Mouse (Mus musculus): Measurements from ENCODE around the gene Taar1. TPM values are rescaled to one million over a fixed set of nuclear protein-coding genes. Genes with fewer than 3 reads are reported as not detected.

Taar1 gene
- polyA plus RNA-seq, 1 experiment from 2014 or later = not detected

DNA sequence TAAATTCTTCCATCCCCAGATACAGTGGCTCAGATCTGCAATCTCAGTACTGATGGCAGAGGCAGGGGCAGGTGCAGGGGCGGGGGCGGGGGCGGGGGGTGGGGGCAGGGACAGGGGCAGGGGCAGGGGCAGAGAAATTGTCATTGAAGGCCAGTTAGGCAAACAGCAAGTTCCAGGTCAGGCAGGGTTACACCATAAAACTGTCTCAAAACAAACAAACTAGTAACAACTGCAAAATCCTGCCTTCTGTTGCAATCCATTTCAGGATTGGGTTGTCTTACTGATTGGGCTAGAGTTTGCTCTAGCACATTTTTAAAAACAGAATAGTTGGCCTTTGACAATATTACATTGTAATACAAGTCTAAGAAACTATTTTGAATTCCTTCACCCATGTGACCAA lies 2.3 kb downstream of the Taar1 start:
- no peaks in the 10 kb centered on the region for H3K9me3 ChIP-seq (ENCODE audit: control insufficient read depth, low read length)
- H3K36me3 ChIP-seq (ENCODE audit: control insufficient read depth, insufficient read depth, low read length) = no peaks in the 10 kb centered on the region
- H3K9ac ChIP-seq (ENCODE audit: low read depth, low read length) = no peak overlapping the region
- H3K27ac ChIP-seq (ENCODE audit: low read length) = no peak overlapping the region
- no peaks in the 10 kb centered on the region for H3K4me1 ChIP-seq (ENCODE audit: control insufficient read depth, insufficient read depth, low read length)
- H3K4me3 ChIP-seq (ENCODE audit: low read length) = no peak overlapping the region
- no peak for ATAC-seq
- H3K4me2 ChIP-seq (ENCODE audit: low read depth, low read length) = no peak overlapping the region
- WGBS = 56% methylated on average over 3 of the region's 3 CpGs
- H3K27me3 ChIP-seq (replicated peaks; ENCODE audit: control insufficient read depth, insufficient read depth, low read length) = no peaks in the 10 kb centered on the region

DNA sequence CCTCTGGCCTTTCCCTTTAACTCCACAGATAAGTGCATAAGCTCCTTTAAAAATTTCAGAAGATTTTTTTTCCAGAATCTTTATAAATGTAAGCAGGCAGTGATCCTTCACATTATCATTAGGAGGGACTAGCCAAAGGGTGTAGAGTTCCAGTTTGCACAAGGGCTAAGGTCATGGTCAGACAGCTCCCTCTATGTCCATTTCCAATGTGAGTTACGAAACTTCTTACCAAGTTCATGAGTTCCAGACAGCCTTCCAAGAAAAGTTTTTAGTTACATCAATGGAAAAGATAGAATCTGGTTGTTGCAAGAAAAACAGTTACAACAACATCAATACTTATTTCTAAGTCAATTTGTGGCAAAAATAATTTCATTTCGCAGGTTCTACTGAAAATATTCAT lies 3.8 kb downstream of the Taar1 start:
- Histone ChIP-seq H3K27me3 (replicated peaks; ENCODE audit: control insufficient read depth, insufficient read depth, low read length) (no peaks in the 10 kb centered on the region), H3K36me3 (ENCODE audit: control insufficient read depth, insufficient read depth, low read length) (no peaks in the 10 kb centered on the region), H3K9me3 (ENCODE audit: control insufficient read depth, low read length) (no peaks in the 10 kb centered on the region), H3K4me3 (ENCODE audit: low read length) (no peak overlapping the region), H3K4me1 (ENCODE audit: control insufficient read depth, insufficient read depth, low read length) (no peaks in the 10 kb centered on the region), H3K9ac (ENCODE audit: low read depth, low read length) (no peak overlapping the region), H3K27ac (ENCODE audit: low read length) (no peak overlapping the region), H3K4me2 (ENCODE audit: low read depth, low read length) (no peak overlapping the region)
- no peak for ATAC-seq
- WGBS = 83% methylated on average over 2 of the region's 2 CpGs

DNA sequence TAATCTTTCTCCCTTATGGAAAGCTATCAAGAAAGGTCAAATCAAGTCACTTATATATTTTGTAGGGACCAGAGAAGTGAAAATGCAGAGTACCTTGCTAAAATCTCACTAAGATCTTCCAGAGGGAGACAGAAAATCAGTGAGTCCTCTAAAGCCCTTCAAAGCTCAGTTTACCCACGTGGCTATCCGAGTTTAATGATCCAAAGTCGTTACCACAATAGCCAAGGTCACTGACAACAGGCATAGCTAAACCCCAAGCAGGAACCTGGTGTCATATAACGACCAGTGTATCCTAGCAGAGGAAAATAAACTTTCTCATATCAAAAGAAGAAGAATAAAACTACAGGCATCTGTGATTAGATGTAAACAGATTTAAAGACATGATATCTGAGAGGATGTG lies 17.5 kb downstream of the Taar1 start:
- Histone ChIP-seq H3K4me2 (ENCODE audit: low read depth, low read length) (no peak overlapping the region), H3K9ac (ENCODE audit: low read depth, low read length) (no peak overlapping the region), H3K36me3 (ENCODE audit: control insufficient read depth, insufficient read depth, low read length) (no peaks in the 10 kb centered on the region), H3K4me3 (ENCODE audit: low read length) (no peak overlapping the region), H3K27me3 (replicated peaks; ENCODE audit: control insufficient read depth, insufficient read depth, low read length) (no peaks in the 10 kb centered on the region), H3K9me3 (ENCODE audit: control insufficient read depth, low read length) (no peaks in the 10 kb centered on the region), H3K27ac (ENCODE audit: low read length) (no peak overlapping the region), H3K4me1 (ENCODE audit: control insufficient read depth, insufficient read depth, low read length) (no peaks in the 10 kb centered on the region)
- WGBS = 28% methylated on average over 4 of the region's 4 CpGs
- no peak for ATAC-seq

DNA sequence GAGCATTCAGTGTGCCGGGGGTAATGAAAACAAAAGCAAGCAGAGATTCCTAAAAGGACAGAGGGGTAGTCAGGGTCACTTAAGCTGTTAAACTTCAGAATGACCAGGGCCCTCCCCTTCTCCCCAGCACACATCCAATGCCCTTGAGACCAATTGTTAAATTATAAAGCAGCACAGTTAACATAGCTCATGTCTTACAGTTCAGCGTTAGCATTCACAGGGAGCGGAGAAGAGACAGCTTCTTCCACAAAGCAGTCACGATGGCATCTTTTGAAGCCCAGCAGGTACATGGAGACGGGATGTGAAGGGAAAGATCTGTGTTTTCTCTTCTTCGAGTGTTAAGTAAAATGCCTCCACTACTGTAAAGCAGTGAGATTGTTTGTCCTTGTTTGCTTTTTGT lies 18.2 kb downstream of the Taar1 start, which contains the start of gene Taar2:
TSS of gene Taar2 (plus strand) at position 261 of the 400 bp plus-strand sequence.
- H3K9ac ChIP-seq (ENCODE audit: low read depth, low read length) = no peak within 1 kb of the TSS
- H3K4me3 ChIP-seq (ENCODE audit: low read length) = no peak within 1 kb of the TSS
- no peaks in the 10 kb centered on the region for H3K9me3 ChIP-seq (ENCODE audit: control insufficient read depth, low read length)
- no peak within 1 kb of the TSS for H3K27ac ChIP-seq (ENCODE audit: low read length)
- H3K27me3 ChIP-seq (replicated peaks; ENCODE audit: control insufficient read depth, insufficient read depth, low read length) = no peaks in the 10 kb centered on the region
- H3K4me2 ChIP-seq (ENCODE audit: low read depth, low read length) = no peak within 1 kb of the TSS
- WGBS = 50% methylated on average over 6 of the region's 6 CpGs
- no peak for ATAC-seq
- H3K4me1 ChIP-seq (ENCODE audit: control insufficient read depth, insufficient read depth, low read length) = no peaks in the 10 kb centered on the region
- H3K36me3 ChIP-seq (ENCODE audit: control insufficient read depth, insufficient read depth, low read length) = no peaks in the 10 kb centered on the region

DNA sequence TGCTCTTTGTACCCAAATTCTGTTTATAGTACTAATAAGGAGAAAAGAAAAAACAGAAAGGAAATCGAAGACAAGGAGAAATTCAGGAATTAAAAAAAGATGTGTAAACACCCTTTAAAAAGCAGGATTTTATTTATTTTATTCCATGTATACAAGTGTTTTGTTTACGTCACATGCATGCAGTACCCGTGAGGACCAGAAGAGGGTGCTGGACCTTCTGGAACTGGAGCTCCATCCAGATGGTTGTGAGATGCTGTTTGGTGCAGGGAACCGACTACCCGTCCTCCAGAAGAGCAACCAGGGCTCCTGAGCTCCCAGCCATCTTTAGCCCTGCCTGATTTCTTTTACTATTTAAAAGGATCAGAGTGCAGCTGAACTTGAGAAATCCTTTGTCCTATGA lies 22.3 kb downstream of the Taar1 start:
- no peaks in the 10 kb centered on the region for H3K9me3 ChIP-seq (ENCODE audit: control insufficient read depth, low read length)
- no peak overlapping the region for H3K27ac ChIP-seq (ENCODE audit: low read length)
- 79% methylated on average over 5 of the region's 5 CpGs for WGBS
- no peak for ATAC-seq
- no peak overlapping the region for H3K4me3 ChIP-seq (ENCODE audit: low read length)
- no peak overlapping the region for H3K9ac ChIP-seq (ENCODE audit: low read depth, low read length)
- H3K27me3 ChIP-seq (replicated peaks; ENCODE audit: control insufficient read depth, insufficient read depth, low read length) = no peaks in the 10 kb centered on the region
- no peak overlapping the region for H3K4me2 ChIP-seq (ENCODE audit: low read depth, low read length)
- H3K4me1 ChIP-seq (ENCODE audit: control insufficient read depth, insufficient read depth, low read length) = no peaks in the 10 kb centered on the region
- H3K36me3 ChIP-seq (ENCODE audit: control insufficient read depth, insufficient read depth, low read length) = no peaks in the 10 kb centered on the region

DNA sequence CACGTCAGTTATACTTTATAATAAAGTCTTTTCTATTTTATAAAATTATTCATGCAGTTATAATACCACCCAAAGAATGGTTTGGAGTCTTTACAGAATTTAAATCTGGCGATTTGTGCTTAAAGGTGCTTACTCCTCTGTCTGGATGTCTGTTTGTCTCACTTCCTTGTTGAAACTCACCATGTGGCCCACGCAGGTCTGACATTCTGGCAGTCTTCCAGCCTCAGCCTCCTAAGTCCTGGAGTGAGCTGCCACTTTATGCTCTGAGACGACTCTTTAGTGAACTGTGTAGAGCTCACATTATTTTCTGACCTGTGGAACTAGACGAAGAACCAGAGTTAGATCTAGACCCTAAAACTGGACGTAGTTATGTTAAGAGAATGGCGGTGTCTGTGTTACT lies 27.9 kb downstream of the Taar1 start:
- Histone ChIP-seq H3K4me1 (ENCODE audit: control insufficient read depth, insufficient read depth, low read length) (0 out of 2 replicates have a peak, but pooled peaks cover 2% of the 10 kb centered on the region), H3K9ac (ENCODE audit: low read depth, low read length) (no peak overlapping the region), H3K36me3 (ENCODE audit: control insufficient read depth, insufficient read depth, low read length) (no peaks in the 10 kb centered on the region), H3K27ac (ENCODE audit: low read length) (no peak overlapping the region), H3K4me2 (ENCODE audit: low read depth, low read length) (no peak overlapping the region), H3K27me3 (replicated peaks; ENCODE audit: control insufficient read depth, insufficient read depth, low read length) (no peaks in the 10 kb centered on the region), H3K9me3 (ENCODE audit: control insufficient read depth, low read length) (no peaks in the 10 kb centered on the region), H3K4me3 (ENCODE audit: low read length) (no peak overlapping the region)
- WGBS = 56% methylated on average over 7 of the region's 7 CpGs
- no peak for ATAC-seq

DNA sequence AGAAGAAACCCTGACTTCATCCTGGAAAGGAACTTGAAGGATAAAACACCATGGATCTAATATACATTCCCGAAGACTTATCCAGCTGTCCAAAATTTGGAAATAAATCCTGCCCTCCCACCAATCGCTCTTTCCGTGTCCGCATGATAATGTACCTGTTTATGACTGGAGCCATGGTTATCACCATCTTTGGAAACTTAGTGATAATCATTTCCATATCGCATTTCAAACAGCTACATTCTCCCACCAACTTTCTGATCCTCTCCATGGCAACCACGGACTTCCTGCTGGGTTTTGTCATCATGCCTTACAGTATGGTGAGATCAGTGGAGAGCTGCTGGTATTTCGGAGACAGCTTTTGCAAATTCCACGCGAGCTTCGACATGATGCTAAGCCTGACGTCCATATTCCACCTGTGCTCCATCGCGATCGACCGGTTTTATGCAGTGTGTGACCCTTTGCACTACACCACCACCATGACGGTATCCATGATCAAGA lies 29.4 kb downstream of the Taar1 start, which contains the start of gene Taar3:
TSS of gene Taar3 (plus strand) at position 51 of the 498 bp plus-strand sequence.
- no peak for ATAC-seq
- H3K36me3 ChIP-seq (ENCODE audit: control insufficient read depth, insufficient read depth, low read length) = no peaks in the 10 kb centered on the region
- H3K4me2 ChIP-seq (ENCODE audit: low read depth, low read length) = no peak within 1 kb of the TSS
- no peak within 1 kb of the TSS for H3K27ac ChIP-seq (ENCODE audit: low read length)
- H3K4me1 ChIP-seq (ENCODE audit: control insufficient read depth, insufficient read depth, low read length) = 0 out of 2 replicates have a peak, but pooled peaks cover 2% of the 10 kb centered on the region
- H3K9me3 ChIP-seq (ENCODE audit: control insufficient read depth, low read length) = no peaks in the 10 kb centered on the region
- WGBS = 89% methylated on average over 16 of the region's 16 CpGs
- no peak within 1 kb of the TSS for H3K9ac ChIP-seq (ENCODE audit: low read depth, low read length)
- H3K27me3 ChIP-seq (replicated peaks; ENCODE audit: control insufficient read depth, insufficient read depth, low read length) = no peaks in the 10 kb centered on the region
- H3K4me3 ChIP-seq (ENCODE audit: low read length) = no peak within 1 kb of the TSS

DNA sequence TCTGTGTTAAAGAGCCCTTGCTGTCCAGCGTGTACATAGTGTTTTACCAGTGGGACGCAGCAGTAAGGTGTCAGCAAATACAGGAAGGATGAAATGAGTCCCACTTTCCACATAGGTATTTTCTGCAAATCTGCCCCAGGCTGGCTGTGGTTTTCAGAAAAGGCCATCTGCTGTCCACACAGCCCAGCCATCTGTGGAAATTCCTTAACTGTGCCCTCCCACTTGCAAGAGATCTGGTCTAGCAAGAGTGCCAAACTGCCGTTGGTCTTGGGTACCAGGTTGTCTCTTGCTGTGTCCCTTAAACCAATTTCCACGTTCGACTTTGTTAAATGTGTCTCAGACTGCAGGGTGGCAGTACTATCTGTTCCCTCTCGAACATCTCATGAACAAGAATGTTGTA lies 31.6 kb downstream of the Taar1 start:
- ATAC-seq = no peak
- Histone ChIP-seq H3K27me3 (replicated peaks; ENCODE audit: control insufficient read depth, insufficient read depth, low read length) (no peaks in the 10 kb centered on the region), H3K36me3 (ENCODE audit: control insufficient read depth, insufficient read depth, low read length) (no peaks in the 10 kb centered on the region), H3K27ac (ENCODE audit: low read length) (no peak overlapping the region), H3K4me2 (ENCODE audit: low read depth, low read length) (no peak overlapping the region), H3K9ac (ENCODE audit: low read depth, low read length) (no peak overlapping the region), H3K4me3 (ENCODE audit: low read length) (no peak overlapping the region), H3K9me3 (ENCODE audit: control insufficient read depth, low read length) (no peaks in the 10 kb centered on the region), H3K4me1 (ENCODE audit: control insufficient read depth, insufficient read depth, low read length) (0 out of 2 replicates have a peak, but pooled peaks cover 2% of the 10 kb centered on the region)
- WGBS = 79% methylated on average over 6 of the region's 6 CpGs

DNA sequence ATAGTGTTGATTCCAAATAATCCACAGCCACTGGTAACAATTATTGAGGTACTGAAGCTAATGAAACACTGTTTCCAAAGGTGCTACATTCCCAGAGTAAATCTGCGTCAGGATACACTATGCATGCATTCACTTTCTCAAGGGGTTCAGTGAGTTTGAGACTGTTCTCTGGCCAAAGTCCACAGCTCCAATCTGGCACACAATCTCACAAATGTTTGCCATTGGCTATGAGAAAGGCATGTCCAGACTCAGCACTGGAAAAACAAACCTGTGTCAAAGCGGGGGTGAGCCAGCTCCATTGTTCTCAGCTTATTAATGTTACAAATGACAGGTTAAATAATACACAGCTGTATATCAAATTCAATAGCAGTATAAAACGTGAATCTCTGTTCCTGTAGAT lies 38.9 kb downstream of the Taar1 start:
- Histone ChIP-seq H3K9me3 (ENCODE audit: control insufficient read depth, low read length) (no peaks in the 10 kb centered on the region), H3K4me2 (ENCODE audit: low read depth, low read length) (no peak overlapping the region), H3K4me1 (ENCODE audit: control insufficient read depth, insufficient read depth, low read length) (no peaks in the 10 kb centered on the region), H3K4me3 (ENCODE audit: low read length) (no peak overlapping the region), H3K27ac (ENCODE audit: low read length) (no peak overlapping the region), H3K36me3 (ENCODE audit: control insufficient read depth, insufficient read depth, low read length) (no peaks in the 10 kb centered on the region), H3K27me3 (replicated peaks; ENCODE audit: control insufficient read depth, insufficient read depth, low read length) (no peaks in the 10 kb centered on the region), H3K9ac (ENCODE audit: low read depth, low read length) (no peak overlapping the region)
- WGBS = 45% methylated on average over 3 of the region's 3 CpGs
- peak; percentile 70 for ATAC-seq

DNA sequence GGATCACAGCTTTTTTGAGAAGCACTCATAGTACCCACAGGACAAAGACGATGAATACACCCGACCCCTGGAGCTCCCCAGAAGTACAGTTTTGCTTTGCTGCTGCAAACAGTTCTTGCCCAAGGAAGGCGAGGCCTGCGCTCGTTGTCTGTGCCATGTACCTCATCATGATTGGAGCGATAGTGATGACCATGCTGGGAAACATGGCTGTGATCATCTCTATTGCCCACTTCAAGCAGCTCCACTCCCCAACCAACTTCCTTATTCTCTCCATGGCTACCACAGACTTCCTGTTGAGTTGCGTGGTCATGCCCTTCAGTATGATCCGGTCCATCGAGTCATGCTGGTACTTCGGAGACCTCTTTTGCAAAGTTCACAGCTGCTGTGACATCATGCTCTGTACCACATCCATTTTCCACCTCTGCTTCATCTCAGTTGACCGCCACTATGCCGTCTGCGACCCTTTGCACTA lies 40.3 kb downstream of the Taar1 start, which contains the start of gene Taar4:
TSS of gene Taar4 (plus strand) at position 51 of the 472 bp plus-strand sequence.
- H3K36me3 ChIP-seq (ENCODE audit: control insufficient read depth, insufficient read depth, low read length) = no peaks in the 10 kb centered on the region
- no peak within 1 kb of the TSS for H3K9ac ChIP-seq (ENCODE audit: low read depth, low read length)
- ATAC-seq = no peak
- H3K9me3 ChIP-seq (ENCODE audit: control insufficient read depth, low read length) = no peaks in the 10 kb centered on the region
- no peak within 1 kb of the TSS for H3K4me3 ChIP-seq (ENCODE audit: low read length)
- H3K4me1 ChIP-seq (ENCODE audit: control insufficient read depth, insufficient read depth, low read length) = no peaks in the 10 kb centered on the region
- 94% methylated on average over 13 of the region's 13 CpGs for WGBS
- H3K4me2 ChIP-seq (ENCODE audit: low read depth, low read length) = no peak within 1 kb of the TSS
- H3K27ac ChIP-seq (ENCODE audit: low read length) = no peak within 1 kb of the TSS
- H3K27me3 ChIP-seq (replicated peaks; ENCODE audit: control insufficient read depth, insufficient read depth, low read length) = no peaks in the 10 kb centered on the region
